Mouse (Mus musculus) mature B cell (primary cell): ENCODE data around the gene Adamtsl5.

Source experiments
- in situ Hi-C: fragments of 300-500 bp; cut with MboI; formaldehyde crosslinking; loops from 2 replicates; pipeline ENCODE4 v1.14.3; 2019

Gene Adamtsl5

DNA sequence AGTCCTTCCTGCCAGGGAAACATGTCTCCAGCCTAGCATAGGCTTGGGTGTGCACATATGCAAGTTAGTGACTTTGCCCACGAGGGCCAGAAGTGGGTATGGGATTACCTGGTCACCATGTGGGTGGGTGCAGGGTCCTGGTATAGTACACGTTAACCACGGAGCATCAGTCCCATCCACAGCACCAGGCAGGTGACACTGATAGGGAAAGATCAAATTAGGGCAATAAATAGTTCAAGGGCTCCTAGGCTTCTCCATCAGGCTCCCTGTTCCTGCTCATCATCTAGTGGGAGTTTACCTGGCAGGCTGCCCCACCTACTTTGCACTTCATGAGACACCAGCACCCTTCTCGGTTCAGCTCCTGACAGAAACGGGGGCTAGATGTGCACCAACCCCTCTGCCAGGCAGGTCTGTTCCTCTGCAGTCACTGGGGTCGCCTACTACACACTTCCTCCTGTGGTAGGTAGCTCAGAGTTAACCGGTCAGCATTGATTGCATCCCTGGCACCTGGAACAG, 53.4 kb downstream of the Adamtsl5 start:
- in situ Hi-C loops = no loop called here

DNA sequence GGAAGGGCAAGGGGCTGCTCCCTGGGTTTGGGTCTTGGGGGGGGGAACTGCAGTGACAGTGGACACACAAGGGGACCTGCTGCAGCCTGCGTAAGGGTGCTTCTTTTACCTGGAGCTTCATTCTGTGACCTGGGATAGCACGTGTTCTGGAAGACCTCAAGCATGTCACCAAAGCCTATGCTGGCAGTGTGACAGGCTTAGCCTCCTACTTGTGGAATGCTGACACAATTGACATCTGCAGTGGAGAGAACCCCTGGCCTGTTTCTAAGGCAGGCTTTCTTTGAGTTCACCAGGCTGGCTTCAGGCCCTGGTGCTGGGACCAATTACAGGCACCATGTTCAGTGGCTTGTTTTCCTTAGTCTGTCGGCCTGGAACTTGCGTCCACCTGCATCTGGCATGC, 53.9 kb downstream of the Adamtsl5 start:
- in situ Hi-C loops = no loop called here

DNA sequence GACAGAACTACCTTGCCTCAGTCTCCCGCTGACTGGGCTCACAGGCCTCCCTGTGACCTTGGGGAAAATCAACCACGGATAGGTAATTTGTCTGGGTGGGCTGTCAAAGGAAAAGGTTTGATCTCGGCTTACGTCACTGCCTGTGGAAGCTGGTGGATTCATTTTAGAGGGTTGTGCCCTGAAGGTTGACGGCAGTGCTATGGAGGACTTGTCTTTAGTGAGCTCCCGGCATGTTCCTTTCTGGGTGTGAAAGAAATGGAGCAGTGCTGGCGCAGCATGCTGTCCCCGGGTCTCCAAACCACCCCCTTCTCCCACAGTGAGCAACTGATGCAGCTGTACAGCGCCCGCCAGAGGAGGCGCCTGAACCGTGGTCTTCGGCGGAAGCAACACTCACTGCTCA, 54.9 kb downstream of the Adamtsl5 start:
- in situ Hi-C loops = no loop called here

DNA sequence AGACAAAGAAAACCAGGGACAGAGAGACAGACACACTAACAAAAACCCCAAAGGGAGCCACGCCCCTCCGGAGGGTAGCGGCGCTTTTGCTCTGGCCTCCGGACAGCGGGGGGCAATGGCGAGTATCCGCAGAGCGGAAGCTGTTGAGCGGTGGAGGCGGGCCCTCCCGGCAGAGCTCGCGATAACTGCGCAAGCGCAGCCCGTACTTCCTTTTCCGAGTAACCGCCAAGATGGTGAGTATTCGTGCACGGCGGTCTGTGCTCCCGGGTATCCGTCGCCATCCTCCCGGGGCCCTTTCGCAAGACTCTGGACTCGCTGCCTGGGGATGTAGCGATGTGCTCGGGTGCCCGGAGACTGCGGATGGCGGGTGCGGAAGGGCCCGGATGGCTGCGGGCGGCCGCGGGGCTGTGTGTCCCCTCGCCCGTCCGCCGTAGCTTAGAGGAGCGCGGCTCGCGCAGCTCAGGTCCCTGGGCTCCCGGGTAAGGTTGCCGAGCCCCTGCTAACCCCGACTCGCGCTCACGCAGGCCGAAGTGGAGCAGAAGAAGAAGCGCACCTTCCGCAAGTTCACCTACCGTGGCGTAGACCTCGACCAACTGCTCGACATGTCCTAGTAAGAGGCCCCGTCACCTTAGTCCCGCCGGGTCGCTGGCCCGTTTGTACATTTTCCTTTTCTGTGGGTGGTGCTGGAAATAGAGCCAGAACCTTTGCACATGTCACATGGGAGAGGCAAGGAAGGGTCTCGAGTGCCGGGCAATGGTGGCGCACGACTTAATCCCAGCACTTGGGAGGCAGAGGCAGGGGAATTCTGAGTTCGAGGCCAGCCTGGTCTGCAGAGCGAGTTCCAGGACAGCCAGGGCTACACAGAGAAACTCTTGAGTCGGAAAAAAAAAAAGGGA, 55.7 kb downstream of the Adamtsl5 start, which contains the start of gene Rps15:
Gene Rps15, plus strand, starts transcription at position 203 of the 896 bp plus-strand sequence.
- in situ Hi-C loops = no loop called here
